Mouse (Mus musculus) hindbrain, postnatal 0 days (tissue): Measurements from ENCODE around the gene Gm20388. TPM values are rescaled to one million over a fixed set of nuclear protein-coding genes. Genes with fewer than 3 reads are reported as not detected.

ENCODE experiments used
- ATAC-seq: fragments of 200-750 bp; cut with Nextera tagmentation; 2 replicates; pipeline ENCODE4 v1.8.0; 2017; ENCODE audit warnings: mild to moderate bottlenecking, moderate TSS enrichment, moderate library complexity
- DNase-seq: peaks from one replicate; pipeline ENCODE4 v3.0.0-alpha.2; 2015; ENCODE audit warnings: low spot score
- H3K27ac ChIP-seq: fragments of 300-500 bp; sonication (generic); 2 replicates; pipeline ENCODE4 v1.5.1; 2014; ENCODE audit warnings: mild to moderate bottlenecking
- H3K27me3 ChIP-seq: fragments of 300-500 bp; sonication (generic); 2 replicates; pipeline ENCODE4 v1.6.1; 2014; ENCODE audit warnings: low read length, mixed read lengths; ENCODE audit not compliant: insufficient read depth
- H3K36me3 ChIP-seq: fragments of 300-500 bp; sonication (generic); 2 replicates; pipeline ENCODE4 v1.6.1; 2014; ENCODE audit warnings: low read length, mixed read lengths; ENCODE audit not compliant: insufficient read depth
- H3K4me1 ChIP-seq: fragments of 300-500 bp; sonication (generic); 2 replicates; pipeline ENCODE4 v1.6.1; 2014; ENCODE audit warnings: antibody characterized with exemption, low read length, mixed read lengths; ENCODE audit not compliant: insufficient read depth
- H3K4me2 ChIP-seq: fragments of 300-500 bp; sonication (generic); 2 replicates; pipeline ENCODE4 v1.6.1; 2014; ENCODE audit warnings: low read depth, mild to moderate bottlenecking, low read length, moderate library complexity, mixed read lengths
- H3K4me3 ChIP-seq: fragments of 300-500 bp; sonication (generic); 2 replicates; pipeline ENCODE4 v1.5.1; 2014; ENCODE audit warnings: low read length
- H3K9ac ChIP-seq: fragments of 300-500 bp; sonication (generic); replicated peaks from 2 replicates; pipeline ENCODE4 v1.6.1; 2014; ENCODE audit warnings: mild to moderate bottlenecking, low read length, moderate library complexity, mixed read lengths
- H3K9me3 ChIP-seq: fragments of 300-500 bp; sonication (generic); 2 replicates; pipeline ENCODE4 v1.6.1; 2016; ENCODE audit warnings: low read length, mixed read lengths
- CTCF ChIP-seq: IDR thresholded peaks from 2 replicates; pipeline ENCODE4 v1.5.1; 2016; ENCODE audit warnings: antibody characterized with exemption, control low read depth, low read depth
- WGBS: fragments of 180-500 bp; shearing (Covaris S2); extraction: QIAGEN DNeasy Blood & Tissue Kit; methylation state at CpG from one replicate; pipeline ENCODE4 v1.1.7; 2014; 5-methylcytosine and 5-hydroxymethylcytosine counted together
- polyA plus RNA-seq: library from polyadenylated mRNA; unstranded; fragments of >200 nt; fragmentation: Nextera tagmentation; extraction: Ambion mirVana; gene quantifications from 2 replicates; pipeline ENCODE4 v1.2.1, GENCODE M21; 2015
- total RNA-seq: library from RNA; depleted of rRNA; stranded (reverse); fragments of >200 nt; gene quantifications from 2 replicates; pipeline ENCODE4 v1.2.3, GENCODE M21; 2014

Gene Gm20388
- total and polyA plus RNA-seq, 2 experiments from 2014 or later, result 71.3 TPM; not detected in 1

- WGBS, result 70% methylated on average over 2 of the region's 2 CpGs
- ATAC-seq, result no peak
Measured at GRCm38 (mm10) chr8:120811953-120812352, 901.3 kb downstream of the Gm20388 start.

GRCm38 (mm10) chr8:120813028-120813427, 902.4 kb downstream of the Gm20388 start:
- no peak for TF ChIP-seq CTCF
- WGBS, result 58% methylated on average over 2 of the region's 2 CpGs
- H3K4me1 ChIP-seq, result no peaks in the 10 kb centered on the region
- H3K9ac ChIP-seq, result no peak overlapping the region
- H3K9me3 ChIP-seq, result no peaks in the 10 kb centered on the region
- DNase-seq, result no peak
- no peak overlapping the region for H3K4me3 ChIP-seq
- H3K27me3 ChIP-seq, result no peaks in the 10 kb centered on the region
- no peak overlapping the region for H3K4me2 ChIP-seq
- H3K27ac ChIP-seq, result no peak overlapping the region
- no peaks in the 10 kb centered on the region for H3K36me3 ChIP-seq
- ATAC-seq, result no peak

More at GRCm38 (mm10) chr8:120811953-120812352, 901.3 kb downstream of the Gm20388 start:
- no peak overlapping the region for H3K9ac ChIP-seq
- no peak for DNase-seq
- no peaks in the 10 kb centered on the region for H3K4me1 ChIP-seq
- no peak overlapping the region for H3K4me2 ChIP-seq
- H3K36me3 ChIP-seq, result no peaks in the 10 kb centered on the region
- H3K4me3 ChIP-seq, result no peak overlapping the region
- H3K27me3 ChIP-seq, result no peaks in the 10 kb centered on the region
- no peak for TF ChIP-seq CTCF
- H3K9me3 ChIP-seq, result no peaks in the 10 kb centered on the region
- H3K27ac ChIP-seq, result no peak overlapping the region

GRCm38 (mm10) chr8:120813839-120814238, 903.2 kb downstream of the Gm20388 start:
- H3K9me3 ChIP-seq, result no peaks in the 10 kb centered on the region
- H3K27me3 ChIP-seq, result no peaks in the 10 kb centered on the region
- H3K27ac ChIP-seq, result no peak overlapping the region
- no peak overlapping the region for H3K4me2 ChIP-seq
- DNase-seq, result no peak
- H3K4me1 ChIP-seq, result no peaks in the 10 kb centered on the region
- H3K36me3 ChIP-seq, result no peaks in the 10 kb centered on the region
- no peak for TF ChIP-seq CTCF
- WGBS, result 73% methylated on average over 7 of the region's 7 CpGs
- no peak overlapping the region for H3K4me3 ChIP-seq
- H3K9ac ChIP-seq, result no peak overlapping the region
- ATAC-seq, result no peak

- TF ChIP-seq CTCF, result no peak
- Histone ChIP-seq H3K4me1 (no peaks in the 10 kb centered on the region), H3K9me3 (no peaks in the 10 kb centered on the region), H3K27ac (no peak overlapping the region), H3K9ac (no peak overlapping the region), H3K4me3 (no peak overlapping the region), H3K36me3 (no peaks in the 10 kb centered on the region), H3K4me2 (no peak overlapping the region), H3K27me3 (no peaks in the 10 kb centered on the region)
- ATAC-seq (no peak), DNase-seq (no peak)
- 74% methylated on average over 5 of the region's 5 CpGs for WGBS
Measured at GRCm38 (mm10) chr8:120816371-120816770, 905.7 kb downstream of the Gm20388 start.

GRCm38 (mm10) chr8:120819906-120820305, 909.3 kb downstream of the Gm20388 start:
- no peak overlapping the region for H3K4me2 ChIP-seq
- no peak overlapping the region for H3K27ac ChIP-seq
- no peak overlapping the region for H3K4me3 ChIP-seq
- ATAC-seq (no peak), DNase-seq (no peak)
- H3K9me3 ChIP-seq, result no peaks in the 10 kb centered on the region
- no peaks in the 10 kb centered on the region for H3K4me1 ChIP-seq
- H3K36me3 ChIP-seq, result no peaks in the 10 kb centered on the region
- TF ChIP-seq CTCF, result no peak
- no peaks in the 10 kb centered on the region for H3K27me3 ChIP-seq
- no peak overlapping the region for H3K9ac ChIP-seq

- H3K9ac ChIP-seq, result no peak overlapping the region
- peak; percentile 83 for DNase-seq
- H3K27ac ChIP-seq, result no peak overlapping the region
- peak; percentile 88 for TF ChIP-seq CTCF
- ATAC-seq, result peak; percentile 55
- no peak overlapping the region for H3K4me3 ChIP-seq
- no peaks in the 10 kb centered on the region for H3K4me1 ChIP-seq
- no peaks in the 10 kb centered on the region for H3K27me3 ChIP-seq
- H3K4me2 ChIP-seq, result no peak overlapping the region
- no peaks in the 10 kb centered on the region for H3K9me3 ChIP-seq
- WGBS, result 35% methylated on average over 9 of the region's 9 CpGs
- no peaks in the 10 kb centered on the region for H3K36me3 ChIP-seq
Measured at GRCm38 (mm10) chr8:120821399-120822170, 910.9 kb downstream of the Gm20388 start.

GRCm38 (mm10) chr8:120823331-120823730, 912.7 kb downstream of the Gm20388 start:
- no peak for TF ChIP-seq CTCF
- 51% methylated on average over 6 of the region's 6 CpGs for WGBS
- no peak for ATAC-seq

More at GRCm38 (mm10) chr8:120823331-120823730, 912.7 kb downstream of the Gm20388 start:
- Histone ChIP-seq H3K27me3 (no peaks in the 10 kb centered on the region), H3K36me3 (no peaks in the 10 kb centered on the region), H3K4me2 (no peak overlapping the region), H3K4me1 (no peaks in the 10 kb centered on the region), H3K4me3 (no peak overlapping the region), H3K9ac (no peak overlapping the region), H3K9me3 (no peaks in the 10 kb centered on the region), H3K27ac (no peak overlapping the region)
- no peak for DNase-seq
